ENCODE assay signal across 11 mouse cellular contexts in the genomic region with DNA sequence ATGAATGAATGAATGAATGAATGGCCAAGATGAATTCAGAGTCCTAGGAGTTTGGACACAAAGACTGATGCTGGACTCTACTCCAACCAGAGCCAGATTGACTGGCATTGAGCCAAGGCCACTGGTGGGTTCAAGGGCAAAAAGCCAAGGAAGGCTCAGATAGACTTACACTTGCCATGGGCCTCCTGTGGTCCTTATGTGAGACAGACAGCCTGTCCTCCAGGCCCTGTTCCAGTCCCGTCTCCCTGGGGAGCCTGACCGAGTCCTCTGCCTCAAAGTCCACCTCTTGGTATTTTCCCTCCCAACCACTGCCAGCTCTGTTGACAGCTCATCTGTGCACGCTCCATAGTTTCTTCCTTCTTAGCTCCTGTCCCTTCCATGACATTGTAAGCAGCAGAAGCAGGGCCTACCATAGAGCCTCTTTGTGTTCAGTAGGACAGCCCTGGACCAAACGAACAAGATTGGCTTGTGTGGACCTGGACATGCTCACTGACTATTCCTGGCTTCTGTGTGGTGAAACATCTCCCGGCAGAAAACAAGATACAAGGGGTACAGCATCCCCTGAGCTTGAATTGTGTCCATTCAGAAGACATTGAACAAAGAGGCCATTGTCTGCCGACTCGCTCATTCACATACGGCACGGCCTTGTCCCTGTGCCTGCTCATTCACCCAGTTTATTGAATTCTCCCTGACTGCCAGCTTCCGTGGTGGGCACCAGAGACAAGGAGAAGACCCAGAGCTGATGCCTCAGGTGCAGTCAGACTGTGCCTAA. TPM values are rescaled to one million over a fixed set of nuclear protein-coding genes. Genes with fewer than 3 reads are reported as not detected.
DNase-seq lines count a peak whose midpoint lies in the region; ATAC-seq lines count a peak whose summit lies in the region.
"Had no signal": no experiment of that assay in that cellular context is flagged by ENCODE, and none has a peak within 500 bp of the region (broad histone marks: within the 10 kb centered on the region; RNA-seq: fewer than 3 reads in every experiment).

No protein-coding gene starts in this region.

- DNase-seq in embryo, embryonic 10.5 days (ENCODE audit: low spot score): peak; percentile 22
- no peak for DNase-seq in embryo, embryonic 10 days (ENCODE audit: low spot score)
- DNase-seq in layer of hippocampus, adult 9-11 months: peak; percentile 75
- no peak for DNase-seq in layer of hippocampus, postnatal 14 days (ENCODE audit: low spot score in 2 of 2)
- peak; percentile 92 for DNase-seq in brain, adult 2 months (ENCODE audit: low read depth, low spot score)
- DNase-seq in hindbrain, embryonic 11.5 days (ENCODE audit: low spot score): peak; percentile 35
- no peak for DNase-seq in liver
- DNase-seq in spleen, adult 12 weeks (ENCODE audit: low spot score): no peak
- DNase-seq: B cell, adult 2 months; liver, postnatal 0 days had no signal

- no peak overlapping the region for H3K4me2 ChIP-seq in hindbrain, embryonic 11.5 days (replicated peaks; ENCODE audit: low read depth, low read length)
- H3K4me2 ChIP-seq: heart, embryonic 15.5 days had no signal

- no peaks in the 10 kb centered on the region for H3K27me3 ChIP-seq in hindbrain, embryonic 11.5 days (ENCODE audit: control insufficient read depth, insufficient read depth, low read length)

- H3K9ac ChIP-seq in hindbrain, embryonic 11.5 days (ENCODE audit: low read depth, low read length): no peak overlapping the region
- H3K9ac ChIP-seq: heart, embryonic 15.5 days; liver, postnatal 0 days had no signal

- 47% methylated on average over 10 of the region's 10 CpGs for WGBS in hindbrain, embryonic 11.5 days

- H3K36me3 ChIP-seq in hindbrain, embryonic 11.5 days (ENCODE audit: control insufficient read depth, insufficient read depth, low read length): no peaks in the 10 kb centered on the region
- H3K36me3 ChIP-seq: heart, embryonic 15.5 days had no signal

- 0 out of 2 replicates have a peak, but pooled peaks have one; percentile 10 for ATAC-seq in hindbrain, embryonic 11.5 days (ENCODE audit: low FRiP score)
- ATAC-seq: liver, postnatal 0 days had no signal

- no peak overlapping the region for H3K4me3 ChIP-seq in hindbrain, embryonic 11.5 days (ENCODE audit: low read depth, low read length)
- H3K4me3 ChIP-seq: heart, embryonic 15.5 days had no signal

- H3K9me3 ChIP-seq in hindbrain, embryonic 11.5 days (ENCODE audit: control insufficient read depth, low read length): no peaks in the 10 kb centered on the region
- H3K9me3 ChIP-seq: heart, embryonic 15.5 days had no signal

- no peak overlapping the region for H3K27ac ChIP-seq in hindbrain, embryonic 11.5 days (ENCODE audit: low read depth, low read length)
- H3K27ac ChIP-seq: heart, embryonic 15.5 days had no signal

- no peaks in the 10 kb centered on the region for H3K4me1 ChIP-seq in hindbrain, embryonic 11.5 days (replicated peaks; ENCODE audit: control insufficient read depth, insufficient read depth, low read length)

RNA-seq across cellular contexts. Expression of a gene that starts 10.8 kb away (rescaled TPM):
- 10 to 100 TPM; 14.7 to 14.8 TPM for total RNA-seq in layer of hippocampus, postnatal 14 days (2021)
- polyA plus RNA-seq in hindbrain, embryonic 11.5 days (2014; fragmentation: Nextera tagmentation; extraction: Ambion mirVana): 58.8 and 61.7 TPM in 2 replicates

RNA-seq across cellular contexts. Expression of a gene that starts 18.9 kb away (rescaled TPM):
- 10 to 100 TPM; 38.1 to 44.3 TPM for total RNA-seq in layer of hippocampus, postnatal 14 days (2021)
- 169 and 181 TPM in 2 replicates for polyA plus RNA-seq in hindbrain, embryonic 11.5 days (2014; fragmentation: Nextera tagmentation; extraction: Ambion mirVana)

RNA-seq across cellular contexts. Expression of a gene that starts 18.9 kb away (rescaled TPM):
- 10 to 100 TPM; 22.9 to 23.3 TPM for total RNA-seq in layer of hippocampus, postnatal 14 days (2021)
- 15.6 and 17.8 TPM in 2 replicates for polyA plus RNA-seq in hindbrain, embryonic 11.5 days (2014; fragmentation: Nextera tagmentation; extraction: Ambion mirVana)

RNA-seq across cellular contexts. Expression of a gene that starts 19.6 kb away (rescaled TPM):
- total RNA-seq in layer of hippocampus, postnatal 14 days (2021): 10 to 100 TPM; 10.9 to 11.3 TPM
- 0.11 TPM in 1 of 2 replicates, not detected in the other for polyA plus RNA-seq in hindbrain, embryonic 11.5 days (2014; fragmentation: Nextera tagmentation; extraction: Ambion mirVana)
- polyA plus RNA-seq: liver, postnatal 0 days had no signal

RNA-seq across cellular contexts. Expression of a gene that starts 40.8 kb away (rescaled TPM):
- total RNA-seq in layer of hippocampus, postnatal 14 days (2021): 10 to 100 TPM; 12.4 to 13.4 TPM
- polyA plus RNA-seq in hindbrain, embryonic 11.5 days (2014; fragmentation: Nextera tagmentation; extraction: Ambion mirVana): 0.29 and 0.32 TPM in 2 replicates
- polyA plus RNA-seq: liver, postnatal 0 days had no signal

Comparison
In these comparisons a context has a peak if more than half of its experiments do, and no peak if none do; other contexts are left out.
1. DNase-seq: peak in embryo, embryonic 10.5 days (single experiment), layer of hippocampus, adult 9-11 months (single experiment), brain, adult 2 months (single experiment) and hindbrain, embryonic 11.5 days (single experiment); none in embryo, embryonic 10 days (single experiment), layer of hippocampus, postnatal 14 days (0 of 2), liver (single experiment) and spleen, adult 12 weeks (single experiment).